Mouse (Mus musculus): Measurements from ENCODE around the gene Ddx20. TPM values are rescaled to one million over a fixed set of nuclear protein-coding genes. Genes with fewer than 3 reads are reported as not detected.
"Not testable (repeated sequence)": the region's sequence is repeated elsewhere in the genome, so short reads cannot be mapped to it uniquely, and the experiment has no call there.

Gene Ddx20
- total RNA-seq, 2 experiments from 2014 or later: 9.0 to 10.2 TPM

DNA sequence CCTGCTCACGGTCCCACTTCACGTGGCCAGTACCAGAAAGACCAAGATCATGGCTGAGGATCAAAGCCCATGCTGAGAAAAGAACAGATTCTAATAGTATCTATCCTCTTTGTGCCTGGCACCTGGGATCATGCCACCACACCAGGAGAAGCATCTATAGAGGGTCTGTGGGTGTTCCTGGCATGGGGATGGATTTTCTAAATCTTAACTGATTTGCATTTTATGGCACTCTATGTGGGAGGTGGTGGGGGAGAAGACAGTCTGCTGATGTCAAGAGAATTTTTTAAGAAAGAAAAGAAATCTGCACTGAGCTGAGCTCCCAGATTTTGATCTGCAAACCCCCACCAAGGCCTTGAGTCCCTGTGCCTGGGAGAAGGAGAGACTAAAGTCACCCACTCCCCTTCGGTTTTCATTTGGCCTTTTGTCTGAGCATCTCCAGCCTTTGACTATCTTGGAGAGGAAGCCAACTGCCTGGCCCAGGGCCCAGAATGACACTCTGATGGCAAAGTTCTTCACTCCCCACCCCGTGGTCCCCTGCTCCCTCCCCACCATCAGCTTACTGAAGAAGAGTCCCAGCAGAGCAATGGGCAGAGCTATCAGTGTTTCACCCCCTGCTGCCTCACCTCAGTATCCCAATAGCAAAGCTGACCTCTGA, 19.1 kb upstream of the Ddx20 start:
- no peak for DNase-seq (ENCODE audit: low spot score)
- intact Hi-C loops (cut with DNase I): no loop called here

DNA sequence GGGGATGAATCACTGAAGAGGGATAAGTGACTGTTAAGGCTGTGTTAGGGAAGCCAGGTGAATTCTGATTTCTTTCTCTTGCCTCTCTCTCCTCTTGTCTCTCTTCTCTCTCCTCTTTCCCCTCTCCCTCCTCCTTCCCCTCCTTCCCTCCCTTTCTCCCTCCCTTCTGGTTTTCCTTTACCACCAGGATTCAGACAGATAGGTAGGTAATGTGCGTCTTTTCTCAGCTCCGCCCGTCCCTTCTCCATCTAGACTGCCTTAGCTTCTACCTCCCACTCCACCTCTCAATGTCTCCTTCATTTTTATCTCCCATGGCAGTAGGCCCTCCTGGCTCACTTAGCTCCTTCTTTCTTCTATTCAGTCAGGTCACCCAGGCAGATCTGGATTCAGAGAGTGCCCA, 18.2 kb upstream of the Ddx20 start:
- no peak for DNase-seq (ENCODE audit: low spot score)
- intact Hi-C loops (cut with DNase I): no loop called here

DNA sequence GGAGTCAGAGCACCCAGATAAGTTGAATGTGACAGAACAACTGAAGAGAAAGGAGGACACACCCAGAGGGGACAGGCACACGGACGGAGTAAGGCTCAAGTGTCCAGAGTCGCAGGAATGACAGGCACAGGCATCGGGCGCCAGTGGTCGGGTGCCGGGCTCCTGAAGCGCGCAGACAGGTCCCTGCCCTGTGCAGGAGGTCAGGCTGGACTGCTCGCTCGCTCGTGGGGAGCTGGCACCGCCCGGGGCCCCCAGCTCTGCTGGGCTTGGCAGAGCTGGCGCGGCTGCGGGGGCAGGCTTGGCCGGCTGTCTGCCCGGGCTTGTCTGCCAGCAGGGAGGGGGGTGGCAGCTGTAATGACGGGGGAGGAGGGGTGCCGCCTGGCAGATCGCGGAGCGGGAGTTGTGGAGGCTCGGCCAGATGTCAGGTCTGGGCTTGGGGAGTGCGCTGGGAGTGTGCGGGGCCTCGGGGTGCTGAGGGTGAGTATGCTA, 17.7 kb upstream of the Ddx20 start:
- DNase-seq (ENCODE audit: low spot score): no peak
- intact Hi-C loops (cut with DNase I): no loop called here

DNA sequence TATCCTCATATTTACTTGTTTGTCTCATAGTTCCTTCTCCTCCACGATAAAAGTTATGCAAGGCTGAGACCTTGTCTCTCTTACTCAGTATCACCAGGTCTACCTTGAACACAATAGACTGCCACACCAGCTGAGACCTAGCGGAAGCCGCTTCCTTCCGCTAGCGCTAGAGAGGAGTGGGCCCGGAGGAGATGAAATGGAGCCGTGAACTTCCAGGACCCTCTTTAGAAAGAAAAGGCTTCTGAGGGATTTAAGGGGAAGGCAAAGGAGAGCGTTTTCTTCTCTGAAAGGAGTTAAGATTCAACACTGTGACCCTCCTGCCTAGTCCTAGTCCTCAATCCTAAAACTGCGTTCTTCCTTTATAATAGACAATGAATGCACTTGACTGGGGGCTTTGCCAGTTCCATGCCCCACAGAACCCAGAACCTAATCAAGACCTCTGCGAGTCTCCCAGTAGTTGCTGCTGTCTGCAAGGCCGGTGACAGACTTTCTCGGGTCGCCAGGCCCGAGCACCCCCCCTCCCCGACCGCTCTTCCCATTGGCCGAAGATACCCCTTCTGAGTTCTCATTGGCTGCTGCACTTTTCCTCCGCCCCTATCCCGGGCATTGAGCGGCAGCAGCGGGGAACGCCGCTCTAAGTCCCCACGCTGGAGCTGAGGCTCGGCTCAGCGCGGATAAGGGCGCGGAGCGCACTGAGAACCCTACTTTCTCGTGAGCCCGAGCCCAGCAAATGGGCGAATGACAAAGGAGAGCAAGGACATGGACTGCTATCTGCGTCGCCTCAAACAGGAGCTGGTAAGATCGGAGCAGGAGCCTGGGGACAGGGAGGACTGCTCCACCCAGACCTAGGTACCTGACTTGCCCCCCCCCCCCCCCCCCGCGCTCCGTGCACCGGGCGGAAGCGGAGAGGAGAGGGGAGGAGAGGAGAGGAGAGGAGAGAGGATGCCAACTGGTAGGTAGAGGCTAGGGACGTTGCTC, 16.9 kb upstream of the Ddx20 start, which contains the start of gene Inka2:
TSS of gene Inka2 (plus strand) at position 569 of the 978 bp plus-strand sequence.
- intact Hi-C loops (cut with DNase I): no loop called here
- peak; percentile 82 for DNase-seq (ENCODE audit: low spot score)

DNA sequence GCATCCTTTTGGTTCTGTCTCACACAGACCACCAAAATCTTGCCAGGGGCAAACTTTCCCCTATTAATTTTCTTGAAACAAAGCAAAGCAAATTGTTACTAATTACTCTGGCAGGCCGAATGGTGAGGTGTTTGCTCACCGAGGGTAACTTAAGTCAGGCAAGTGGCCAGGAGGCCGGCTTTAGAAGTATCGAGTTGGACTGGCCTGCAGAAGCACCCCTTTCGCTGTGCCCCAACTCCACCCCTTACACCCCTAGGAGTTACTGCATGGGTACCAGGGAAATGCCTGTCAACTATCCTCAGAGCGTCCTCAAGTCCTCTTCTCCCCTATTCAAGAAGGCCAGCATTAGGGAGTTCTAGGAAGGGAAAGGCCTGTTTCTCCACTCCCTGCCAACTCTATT, 16.2 kb upstream of the Ddx20 start:
- no peak for DNase-seq (ENCODE audit: low spot score)
- intact Hi-C loops (cut with DNase I): no loop called here

DNA sequence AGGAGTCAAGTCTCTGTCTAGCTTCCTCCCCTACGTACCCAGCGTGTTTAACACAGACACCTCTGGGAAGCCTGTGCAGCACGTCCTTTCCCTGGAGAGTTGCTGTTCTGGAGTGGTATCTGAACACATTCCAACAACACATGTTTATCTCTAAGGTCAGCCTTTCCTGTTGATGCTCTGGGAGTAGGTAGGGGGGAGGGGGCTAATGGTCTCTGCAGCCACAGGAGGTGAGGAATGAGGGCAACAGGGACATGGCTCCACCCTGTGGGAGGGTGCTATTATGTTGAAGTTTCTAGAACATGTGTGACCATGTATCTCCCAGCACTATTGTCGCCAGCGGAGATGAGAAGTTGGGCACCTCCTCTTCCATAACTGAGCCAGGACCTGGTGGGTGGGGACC, 14.0 kb upstream of the Ddx20 start:
- intact Hi-C loops (cut with DNase I): no loop called here
- peak; percentile 71 for DNase-seq (ENCODE audit: low spot score)

DNA sequence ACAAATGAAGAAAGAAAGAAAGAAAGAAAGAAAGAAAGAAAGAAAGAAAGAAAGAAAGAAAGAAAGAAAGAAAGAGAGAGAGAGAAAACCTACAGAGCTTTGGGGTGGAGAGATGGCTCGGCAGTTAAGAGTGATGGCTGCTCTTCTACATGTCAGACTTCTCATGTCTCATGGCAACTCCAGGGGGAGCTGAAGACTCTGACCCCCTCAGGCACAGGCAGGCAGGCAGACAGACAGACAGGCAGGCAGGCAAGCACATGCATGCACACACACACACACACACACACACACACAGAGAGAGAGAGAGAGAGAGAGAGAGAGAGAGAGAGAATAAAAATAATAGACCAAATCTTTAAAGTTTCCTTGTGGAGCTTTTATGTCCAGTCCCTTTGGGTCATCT, 13.4 kb upstream of the Ddx20 start:
- DNase-seq (ENCODE audit: low spot score); intact Hi-C loops (cut with DNase I): not testable (repeated sequence)

DNA sequence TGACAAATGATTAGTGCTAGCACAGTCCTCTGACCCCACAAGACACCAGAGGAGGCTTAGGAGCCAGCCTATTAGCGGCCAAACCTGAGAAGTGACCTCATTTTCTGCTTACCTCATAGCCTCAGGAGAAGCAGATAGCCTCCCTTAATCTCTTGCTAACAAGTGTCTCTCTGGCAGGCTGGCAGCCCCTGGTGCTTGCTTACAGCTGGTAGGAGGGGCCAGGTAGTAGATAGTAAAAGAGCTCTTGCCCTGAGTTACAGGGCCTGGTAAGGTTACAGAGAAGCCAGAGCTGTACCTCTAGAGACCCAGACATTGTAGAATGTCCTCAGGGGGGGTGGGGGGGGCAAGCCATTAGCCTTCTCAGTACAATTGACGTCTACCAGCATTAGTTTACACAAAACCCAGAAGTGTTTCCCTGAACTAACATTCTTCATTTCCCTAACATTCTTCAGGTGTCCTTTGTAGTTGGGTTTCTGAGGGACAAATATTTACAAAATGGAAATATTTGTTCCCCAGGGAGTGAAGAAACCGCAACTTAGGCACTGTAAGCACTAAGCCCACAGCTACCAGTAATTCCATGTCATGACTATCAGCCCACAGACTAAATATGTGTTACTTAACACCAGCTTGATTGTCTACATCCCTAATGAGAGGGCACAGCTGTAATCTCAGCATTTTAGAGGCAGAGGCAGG, 12.0 kb upstream of the Ddx20 start:
- intact Hi-C loops (cut with DNase I): no loop called here
- no peak for DNase-seq (ENCODE audit: low spot score)

DNA sequence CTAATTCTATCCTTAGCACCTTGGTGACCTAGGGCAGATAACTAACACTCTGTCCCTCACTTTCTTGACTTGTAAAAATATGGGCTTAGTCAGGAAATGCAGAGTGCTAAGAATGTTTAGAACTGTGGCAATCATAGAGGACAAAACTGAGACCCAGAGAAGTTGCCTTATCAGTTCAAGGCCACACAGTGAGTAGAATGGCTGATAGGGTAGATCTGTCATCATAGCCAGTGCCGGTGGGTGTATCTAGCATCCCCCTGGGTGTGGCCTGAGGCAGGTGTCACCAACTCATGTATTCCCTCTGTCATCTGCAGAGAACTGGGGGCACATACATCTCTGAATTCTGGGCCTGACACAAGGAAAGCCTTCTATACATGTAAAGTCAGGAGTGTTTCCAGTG, 10.9 kb upstream of the Ddx20 start:
- DNase-seq (ENCODE audit: low spot score): no peak

DNA sequence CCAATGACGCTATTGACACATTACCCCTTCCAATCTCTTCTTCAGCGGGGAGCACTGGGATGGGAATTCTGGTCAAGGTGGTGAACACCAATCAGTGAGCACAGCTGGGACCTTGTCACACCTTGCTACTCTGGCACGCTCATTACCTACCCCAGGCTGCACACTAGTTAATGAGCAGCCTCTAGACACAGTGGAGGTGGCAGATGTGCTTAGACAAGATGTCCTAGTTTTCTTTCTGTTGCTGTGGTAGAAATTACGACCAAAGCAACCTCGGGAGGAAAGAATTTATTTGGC, 9.7 kb upstream of the Ddx20 start:
- intact Hi-C loops (cut with DNase I): no loop called here
- no peak for DNase-seq (ENCODE audit: low spot score)

More for the DNA sequence above, 10.9 kb upstream of the Ddx20 start:
- intact Hi-C loops (cut with DNase I): no loop called here

DNA sequence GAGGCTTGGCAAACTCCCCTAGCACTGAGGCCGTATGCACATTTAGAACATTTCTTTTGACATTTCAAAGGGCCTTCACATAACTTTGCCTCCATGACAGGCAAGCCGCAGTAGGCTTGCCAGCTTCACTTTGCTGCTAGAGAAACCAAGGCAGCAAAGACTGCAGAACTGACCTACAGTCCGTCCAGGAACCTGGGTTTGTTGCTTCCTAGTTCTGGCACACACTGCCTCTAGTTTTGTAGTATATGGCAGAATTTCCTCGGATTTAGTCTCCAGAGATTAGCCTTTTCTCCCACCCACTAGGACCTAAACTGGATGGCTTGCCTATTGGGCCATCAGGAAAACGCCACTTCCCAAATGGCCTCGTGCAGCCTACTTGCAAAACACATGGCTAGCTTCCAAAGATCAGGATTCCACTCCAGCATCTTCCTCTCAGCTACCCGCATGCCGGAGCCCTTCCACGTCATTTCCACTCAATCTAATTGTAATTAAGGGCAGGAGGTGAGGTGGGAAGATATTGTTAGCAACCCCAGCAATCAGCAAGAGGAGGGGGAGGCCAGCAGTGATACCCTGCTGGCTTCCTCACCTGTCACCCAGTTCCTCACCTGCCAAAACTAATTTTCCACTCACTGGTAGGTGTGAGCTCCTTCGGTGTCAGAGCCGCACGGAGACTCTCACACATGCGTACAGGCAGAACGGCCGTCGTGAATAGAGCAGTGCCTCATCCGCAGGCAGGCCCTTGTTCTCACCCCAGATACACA, 9.2 kb upstream of the Ddx20 start:
- DNase-seq (ENCODE audit: low spot score): no peak
- intact Hi-C loops (cut with DNase I): no loop called here

DNA sequence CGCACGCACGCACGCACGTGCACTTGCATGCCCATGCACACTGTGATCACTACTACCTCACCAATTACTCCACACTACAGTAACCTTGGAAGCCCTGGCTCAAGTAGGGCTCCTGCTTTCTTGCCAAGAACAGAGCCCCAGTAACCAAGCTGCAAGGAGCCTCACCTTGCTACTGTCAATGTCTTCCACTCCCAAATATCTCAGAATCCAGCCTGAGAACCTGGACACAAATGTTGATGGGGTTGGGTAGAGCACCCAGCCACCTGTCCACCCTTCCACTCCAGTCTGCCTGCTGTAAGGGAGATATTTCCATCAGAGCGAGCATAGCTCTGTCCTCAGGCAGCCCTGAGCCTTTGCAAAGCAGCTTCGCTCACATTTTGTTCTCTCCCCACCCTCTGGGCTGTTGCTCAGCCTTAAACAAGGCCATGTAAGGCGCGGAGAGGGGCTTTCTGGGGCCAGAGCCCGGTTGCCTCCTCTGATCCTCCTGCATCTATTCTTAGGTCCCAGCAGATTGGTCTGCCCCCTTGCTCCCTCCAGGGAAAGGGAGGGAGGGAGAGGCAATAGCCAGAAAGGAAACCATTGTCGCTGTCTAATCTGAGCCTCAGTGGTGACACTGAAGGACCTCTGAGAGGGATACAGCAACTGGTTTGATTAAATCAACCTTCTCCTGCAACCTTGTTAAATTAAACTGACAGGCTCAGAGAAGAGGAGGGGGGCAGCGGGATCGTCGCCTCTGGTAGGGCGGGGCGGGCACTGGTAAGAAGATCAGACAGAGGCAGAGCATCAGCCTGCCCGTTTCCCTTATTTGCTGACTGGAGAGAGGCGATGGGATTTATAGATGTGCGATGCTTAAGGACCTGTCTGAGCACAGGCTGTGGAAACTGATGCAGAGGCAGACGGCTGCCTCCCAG, 8.4 kb upstream of the Ddx20 start:
- intact Hi-C loops (cut with DNase I): no loop called here
- peak; percentile 51 for DNase-seq (ENCODE audit: low spot score)

DNA sequence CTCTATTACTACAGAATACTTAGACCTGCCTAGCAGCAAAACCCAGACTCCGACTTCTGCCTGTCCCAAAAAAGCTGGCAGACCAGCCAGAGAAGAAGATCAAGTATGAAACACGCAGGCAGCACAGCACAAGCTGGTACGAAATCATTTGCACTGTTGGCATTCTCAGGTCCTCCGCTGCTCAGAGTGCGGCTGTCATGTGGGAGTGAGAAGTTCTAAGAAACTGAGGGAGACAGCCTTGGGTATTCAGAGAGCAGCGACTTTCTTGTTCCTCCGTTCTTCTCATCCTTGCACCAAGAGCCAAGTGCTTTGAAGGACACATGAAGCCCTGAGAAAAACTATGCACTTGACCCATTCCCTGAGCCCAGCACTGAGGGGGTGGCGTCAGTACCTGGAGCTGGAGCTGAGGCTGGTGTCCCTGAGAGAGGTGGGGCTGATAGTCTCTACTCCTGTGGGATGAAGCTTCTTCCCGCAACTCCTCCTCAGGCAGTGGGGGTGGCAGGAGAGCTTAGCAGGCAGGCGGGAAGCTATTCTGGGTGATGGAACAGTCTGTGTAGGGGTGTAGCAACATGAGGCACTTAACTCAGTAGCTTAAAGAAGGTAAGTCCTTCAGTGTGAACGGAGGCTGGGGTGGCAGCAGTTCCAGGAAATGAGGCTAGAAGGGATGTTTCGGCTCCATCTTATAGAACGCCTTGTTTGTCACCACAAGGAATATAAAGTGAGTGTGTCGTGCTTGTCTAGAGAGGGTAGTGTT, 6.1 kb upstream of the Ddx20 start:
- no peak for DNase-seq (ENCODE audit: low spot score)
- intact Hi-C loops (cut with DNase I): no loop called here

DNA sequence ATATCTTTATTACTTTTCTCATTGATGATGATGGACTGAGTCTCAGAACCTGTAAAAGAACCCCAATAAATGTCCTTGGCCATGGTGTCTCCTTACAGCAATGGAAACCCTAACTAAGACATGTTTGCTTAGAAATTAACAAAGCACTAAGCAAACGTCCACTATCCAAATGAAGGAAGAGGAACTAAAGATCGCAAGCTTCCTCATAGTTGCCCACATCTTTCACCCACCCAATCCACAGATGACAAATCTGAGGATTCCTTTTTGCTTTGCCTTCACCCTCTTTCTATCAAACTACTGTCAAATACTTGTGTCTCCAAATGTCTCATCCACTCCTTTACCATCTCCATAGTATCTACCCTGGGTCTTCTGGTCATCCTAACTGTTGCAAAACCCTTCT, 1.2 kb upstream of the Ddx20 start:
- DNase-seq (ENCODE audit: low spot score): no peak
- intact Hi-C loops (cut with DNase I): loop anchor here (5.0 kb wide), 2 partner anchors 134 to 209 kb away; no protein-coding TSS in a partner anchor

DNA sequence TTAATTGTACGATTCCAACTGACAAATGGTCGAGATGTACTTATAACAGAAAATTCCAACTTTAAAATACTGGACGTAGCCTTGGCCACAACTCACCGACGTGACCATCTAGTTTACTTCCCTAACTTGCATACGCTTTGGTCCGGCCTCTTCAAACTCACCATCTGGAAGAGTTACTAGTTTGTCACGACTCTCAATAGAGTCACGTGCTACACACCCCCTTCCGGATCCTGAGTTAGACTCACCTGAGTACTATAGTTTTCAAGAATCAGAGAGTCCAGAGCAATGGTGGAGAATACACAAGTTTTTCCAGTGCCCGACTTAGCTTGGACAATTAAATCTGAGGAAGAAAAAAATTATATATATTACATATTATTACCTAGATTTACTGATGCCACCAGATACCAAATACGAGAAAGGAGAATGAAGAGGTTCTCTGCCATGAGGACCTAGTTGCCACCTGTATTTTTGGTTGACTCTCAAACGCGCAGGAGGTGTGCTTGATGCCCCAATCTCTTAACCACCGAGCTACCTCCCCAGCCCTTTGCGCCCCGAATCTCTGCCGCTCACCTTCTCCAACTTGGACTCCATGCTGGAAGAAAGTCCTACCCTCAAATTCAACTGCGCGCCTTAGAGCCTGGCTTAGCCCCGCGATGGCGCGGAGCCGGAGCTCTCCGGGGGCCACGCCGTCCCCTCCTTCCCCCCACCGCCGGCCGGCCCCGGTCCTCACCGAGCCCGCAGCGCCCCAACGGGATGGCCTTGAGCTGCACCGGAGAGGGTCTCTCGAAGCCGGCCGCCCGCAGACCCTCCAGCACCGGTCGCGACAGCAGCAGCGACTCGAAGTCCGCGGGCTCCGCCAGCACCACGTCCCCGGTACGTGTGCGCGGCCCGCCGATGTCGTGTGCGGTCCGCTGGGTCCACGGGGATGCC, 715 bp downstream of the Ddx20 start:
- intact Hi-C loops (cut with DNase I): loop anchor here (1.0 to 5.0 kb wide), 4 partner anchors 40 to 272 kb away; partner anchors contain the start of gene Wdr77
- DNase-seq (ENCODE audit: low spot score): no peak

DNA sequence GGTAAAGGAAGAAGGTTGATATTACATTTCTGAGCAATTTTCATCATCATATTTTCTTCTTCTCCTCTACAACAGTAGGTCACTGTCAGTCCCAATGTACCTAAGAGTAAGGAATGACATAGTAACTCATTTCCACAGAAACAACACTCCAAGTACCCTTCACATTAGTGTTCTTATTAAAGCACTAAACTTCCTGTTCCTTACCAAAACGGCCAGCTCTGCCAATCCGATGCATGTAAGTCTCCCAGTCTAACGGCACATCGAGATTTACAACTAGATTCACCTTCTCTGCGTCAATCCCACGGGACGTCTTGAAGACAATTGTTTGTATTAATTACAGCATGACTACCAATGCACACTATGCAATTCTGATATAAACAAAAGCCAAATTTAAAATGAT, 7.0 kb downstream of the Ddx20 start:
- intact Hi-C loops (cut with DNase I): no loop called here

DNA sequence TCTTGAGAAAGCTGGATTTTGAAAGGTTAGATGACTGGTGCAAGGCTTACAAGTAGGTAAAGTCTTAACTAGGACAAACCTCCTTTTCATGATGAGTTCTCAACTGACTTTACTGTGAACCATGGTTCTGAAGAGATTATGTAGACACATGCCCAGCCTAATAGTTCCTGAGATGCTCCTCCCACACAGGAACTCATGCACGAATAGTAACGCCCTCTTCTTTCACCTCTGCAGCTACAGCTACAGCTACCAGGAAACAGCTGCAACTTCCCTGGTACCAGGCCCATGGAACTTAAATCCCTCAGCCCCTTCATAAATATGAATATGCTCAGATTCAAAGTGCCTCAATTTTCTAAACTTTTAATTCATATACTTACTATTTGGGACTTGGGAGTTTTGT, 11.4 kb downstream of the Ddx20 start:
- no peak for DNase-seq (ENCODE audit: low spot score)
- intact Hi-C loops (cut with DNase I): no loop called here

More for the DNA sequence above, 7.0 kb downstream of the Ddx20 start:
- DNase-seq (ENCODE audit: low spot score): no peak

All from heart, postnatal 25 days (tissue).